Mouse (Mus musculus) left cerebral cortex, postnatal 4 days (tissue): ENCODE measurements around the gene Galnt4. TPM values are rescaled to one million over a fixed set of nuclear protein-coding genes. Genes with fewer than 3 reads are reported as not detected.

Source experiments
- DNase-seq: peaks from one replicate; pipeline ENCODE4 v3.0.0-alpha.2; 2022
- intact Hi-C: fragments of 180-260 bp; cut with DNase I; formaldehyde crosslinking; loops from one replicate; pipeline ENCODE4 v1.15.1; 2025
- total RNA-seq, 2 experiments: library from RNA; stranded (reverse); gene quantifications; 2 replicates each; pipeline ENCODE4 v1.2.3; 2021

The Galnt4 gene
- total RNA-seq: 1 to 10 TPM; 4.0 to 4.1 TPM

GRCm38 (mm10) chr10:99107964-99108363 is at the start of gene Galnt4:
Galnt4 (plus strand) TSS chr10:99108159.
- DNase-seq: peak; percentile 72
- intact Hi-C loops: loop anchor here (10.0 kb wide), 1 partner anchor 467 kb away; no protein-coding TSS in a partner anchor

- intact Hi-C loops: no loop called here
- no peak for DNase-seq
Measured at GRCm38 (mm10) chr10:99060588-99060987, 47.4 kb upstream of the Galnt4 start.

GRCm38 (mm10) chr10:99061418-99061817 is 46.5 kb upstream of the Galnt4 start:
- intact Hi-C loops: no loop called here
- no peak for DNase-seq

- no peak for DNase-seq
- intact Hi-C loops: no loop called here
Measured at GRCm38 (mm10) chr10:99062546-99062945, 45.4 kb upstream of the Galnt4 start.

GRCm38 (mm10) chr10:99076113-99076895 is 31.7 kb upstream of the Galnt4 start:
- intact Hi-C loops: no loop called here
- DNase-seq: no peak

- DNase-seq: no peak
- intact Hi-C loops: no loop called here
Measured at GRCm38 (mm10) chr10:99078621-99079020, 29.3 kb upstream of the Galnt4 start.

GRCm38 (mm10) chr10:99081569-99081990 is 26.4 kb upstream of the Galnt4 start:
- intact Hi-C loops: loop anchor here (10.0 kb wide), 1 partner anchor 1367 kb away; no protein-coding TSS in a partner anchor
- no peak for DNase-seq

- DNase-seq: peak; percentile 77
- intact Hi-C loops: loop anchor here (10.0 kb wide), 1 partner anchor 1369 kb away; no protein-coding TSS in a partner anchor
Measured at GRCm38 (mm10) chr10:99083431-99084003, 24.4 kb upstream of the Galnt4 start.

GRCm38 (mm10) chr10:99084397-99085239 is 23.3 kb upstream of the Galnt4 start:
- intact Hi-C loops: loop anchor here (10.0 kb wide), 1 partner anchor 1370 kb away; no protein-coding TSS in a partner anchor
- peak; percentile 93 for DNase-seq

- intact Hi-C loops: loop anchor here (10.0 kb wide), 1 partner anchor 1370 kb away; no protein-coding TSS in a partner anchor
Measured at GRCm38 (mm10) chr10:99085240-99085587, 22.7 kb upstream of the Galnt4 start.

GRCm38 (mm10) chr10:99086029-99086428 is 21.9 kb upstream of the Galnt4 start:
- intact Hi-C loops: loop anchor here (10.0 kb wide), 1 partner anchor 1371 kb away; no protein-coding TSS in a partner anchor
- no peak for DNase-seq

More at GRCm38 (mm10) chr10:99085240-99085587, 22.7 kb upstream of the Galnt4 start:
- no peak for DNase-seq

- DNase-seq: no peak
- intact Hi-C loops: loop anchor here (10.0 kb wide), 1 partner anchor 1375 kb away; no protein-coding TSS in a partner anchor
Measured at GRCm38 (mm10) chr10:99089906-99090305, 18.1 kb upstream of the Galnt4 start.

GRCm38 (mm10) chr10:99093364-99093763 is 14.6 kb upstream of the Galnt4 start:
- DNase-seq: no peak
- intact Hi-C loops: no loop called here

GRCm38 (mm10) chr10:99095114-99095513 is 12.8 kb upstream of the Galnt4 start:
- DNase-seq: no peak
- intact Hi-C loops: no loop called here

GRCm38 (mm10) chr10:99097374-99097773 is 10.6 kb upstream of the Galnt4 start:
- intact Hi-C loops: no loop called here
- DNase-seq: peak; percentile 19

GRCm38 (mm10) chr10:99105522-99105921 is 2.4 kb upstream of the Galnt4 start:
- intact Hi-C loops: loop anchor here (10.0 kb wide), 1 partner anchor 469 kb away; no protein-coding TSS in a partner anchor
- no peak for DNase-seq

- intact Hi-C loops: loop anchor here (10.0 kb wide), 1 partner anchor 468 kb away; no protein-coding TSS in a partner anchor
- no peak for DNase-seq
Measured at GRCm38 (mm10) chr10:99106311-99106702, 1.7 kb upstream of the Galnt4 start.

- intact Hi-C loops: loop anchor here (10.0 kb wide), 1 partner anchor 468 kb away; no protein-coding TSS in a partner anchor
- DNase-seq: peak; percentile 90
Measured at GRCm38 (mm10) chr10:99106703-99107631, 992 bp upstream of the Galnt4 start, which contains the start of gene Poc1b. Poc1b (plus strand) TSS chr10:99107036.

- no peak for DNase-seq
- intact Hi-C loops: loop anchor here (10.0 kb wide), 1 partner anchor 466 kb away; no protein-coding TSS in a partner anchor
Measured at GRCm38 (mm10) chr10:99108431-99108982, 548 bp downstream of the Galnt4 start.
